Mouse (Mus musculus) liver, embryonic 14.5 days (tissue): ENCODE data around the gene Usp5. TPM values are rescaled to one million over a fixed set of nuclear protein-coding genes. Genes with fewer than 3 reads are reported as not detected.
A peak's percentile ranks its signal among the peaks of the same experiment; 100 is the strongest.

ENCODE experiments used
- ATAC-seq: fragments of 200-750 bp; cut with Nextera tagmentation; 2 replicates; pipeline ENCODE4 v1.8.0; 2017; ENCODE audit warnings: moderate number of reproducible peaks, mild to moderate bottlenecking, moderate library complexity; ENCODE audit not compliant: insufficient read depth
- DNase-seq, 3 experiments: peaks; one replicate each; pipeline ENCODE4 v3.0.0-alpha.2; 2012 to 2013; ENCODE audit warnings: low read depth in 3 of 3, low spot score in 3 of 3
- H3K27ac ChIP-seq: fragments of 300-500 bp; sonication (generic); 2 replicates; pipeline ENCODE4 v1.5.1; 2014; ENCODE audit warnings: moderate library complexity, mild to moderate bottlenecking, control low read depth, inconsistent platforms
- H3K27me3 ChIP-seq: fragments of 300-500 bp; sonication (generic); 2 replicates; pipeline ENCODE4 v1.6.1; 2014; ENCODE audit warnings: mild to moderate bottlenecking, low read length, moderate library complexity; ENCODE audit not compliant: control insufficient read depth, insufficient read depth
- H3K36me3 ChIP-seq: fragments of 300-500 bp; sonication (generic); replicated peaks from 2 replicates; pipeline ENCODE4 v1.6.1; 2014; ENCODE audit warnings: low read depth; ENCODE audit not compliant: control insufficient read depth, insufficient read depth
- H3K4me1 ChIP-seq, 2 experiments: fragments of 200-500 bp in 1 of 2; fragments of 300-500 bp in 1 of 2; sonication (generic) in 1 of 2; replicated peaks; 2 replicates each; pipeline ENCODE4 v1.6.1; 2012 to 2014; ENCODE audit warnings: antibody characterized with exemption in 1 of 2, inconsistent platforms in 1 of 2, low read length in 1 of 2; ENCODE audit not compliant: control insufficient read depth in 2 of 2, insufficient read depth in 2 of 2
- H3K4me2 ChIP-seq: fragments of 300-500 bp; sonication (generic); 2 replicates; pipeline ENCODE4 v1.6.1; 2014; ENCODE audit warnings: low read depth, mild to moderate bottlenecking, control low read depth, moderate library complexity
- H3K4me3 ChIP-seq, 2 experiments: fragments of 200-500 bp in 1 of 2; fragments of 300-500 bp in 1 of 2; sonication (generic) in 1 of 2; 2 replicates each; pipeline ENCODE4 v1.5.1; 2012 to 2014; ENCODE audit warnings: low read depth in 2 of 2, low read length in 2 of 2, mild to moderate bottlenecking in 2 of 2, control low read depth in 1 of 2, inconsistent platforms in 1 of 2, moderate library complexity in 1 of 2; ENCODE audit not compliant: insufficient read depth in 1 of 2
- H3K9ac ChIP-seq: fragments of 300-500 bp; sonication (generic); replicated peaks from 2 replicates; pipeline ENCODE4 v1.6.1; 2014; ENCODE audit warnings: mild to moderate bottlenecking, control low read depth, moderate library complexity
- H3K9me3 ChIP-seq: fragments of 300-500 bp; sonication (generic); 2 replicates; pipeline ENCODE4 v1.6.1; 2016; ENCODE audit warnings: low read length, mixed read lengths; ENCODE audit not compliant: control insufficient read depth
- CTCF ChIP-seq: IDR thresholded peaks from 2 replicates; pipeline ENCODE4 v1.5.1; 2016; ENCODE audit warnings: antibody characterized with exemption, low read depth, control low read depth
- EP300 ChIP-seq: IDR thresholded peaks from 2 replicates; pipeline ENCODE4 v1.6.1; 2016; ENCODE audit warnings: antibody characterized with exemption, low read depth
- WGBS: fragments of 180-500 bp; shearing (Covaris S2); extraction: QIAGEN DNeasy Blood & Tissue Kit; methylation state at CpG from one replicate; pipeline ENCODE4 v1.1.7; 2014; ENCODE audit not compliant: insufficient replicate concordance; 5-methylcytosine and 5-hydroxymethylcytosine counted together
- polyA plus RNA-seq, 2 experiments: library from polyadenylated mRNA; depleted of rRNA in 1 of 2; stranded (reverse) in 1 of 2; unstranded in 1 of 2; fragments of >200 nt; fragmentation: Nextera tagmentation in 1 of 2; extraction: Ambion mirVana in 1 of 2; gene quantifications; 2 replicates each; pipeline versions ENCODE4 v1.2.1 to v1.2.3; 2012 to 2014

The Usp5 gene
- polyA plus RNA-seq, 2 experiments: 27.6 to 38.0 TPM

GRCm38 (mm10) chr6:124779222-124779983 is 49.9 kb downstream of the Usp5 start, which contains the start of gene Lrrc23:
Gene Lrrc23 (minus strand): TSS chr6:124779727.
- WGBS: 4% methylated on average over 23 of the region's 23 CpGs

GRCm38 (mm10) chr6:124770511-124770910 is 58.8 kb downstream of the Usp5 start:
- no peak overlapping the region for H3K4me2 ChIP-seq
- no peak overlapping the region for H3K27ac ChIP-seq
- 61% methylated on average over 15 of the region's 15 CpGs for WGBS
- no peaks in the 10 kb centered on the region for H3K36me3 ChIP-seq
- H3K27me3 ChIP-seq: peaks cover 30% of the 10 kb centered on the region
- DNase-seq (no peak), ATAC-seq (no peak)
- H3K9ac ChIP-seq: no peak overlapping the region
- no peak for TF ChIP-seq CTCF
- no peak for TF ChIP-seq EP300
- peaks cover 0 to 8% of the 10 kb centered on the region in 2 experiments; a peak in 2 of 4 replicates for H3K4me1 ChIP-seq
- no peaks in the 10 kb centered on the region for H3K9me3 ChIP-seq
- H3K4me3 ChIP-seq: no peak overlapping the region

More at GRCm38 (mm10) chr6:124779222-124779983, 49.9 kb downstream of the Usp5 start, which contains the start of gene Lrrc23:
- H3K4me3 ChIP-seq: peak within 1 kb of the TSS; percentile 23 to 28; a peak in 2 of 4 replicates
- H3K9ac ChIP-seq: no peak within 1 kb of the TSS
- peak in 1 of 3 experiments; percentile 33 for DNase-seq
- H3K4me2 ChIP-seq: peak within 1 kb of the TSS; percentile 52
- no peaks in the 10 kb centered on the region for H3K9me3 ChIP-seq
- ATAC-seq: no peak
- TF ChIP-seq EP300 (no peak), CTCF (no peak)
- peaks cover 17% of the 10 kb centered on the region for H3K27me3 ChIP-seq
- H3K27ac ChIP-seq: no peak within 1 kb of the TSS
- H3K4me1 ChIP-seq: peaks cover 0 to 8% of the 10 kb centered on the region in 2 experiments; a peak in 2 of 4 replicates
- no peaks in the 10 kb centered on the region for H3K36me3 ChIP-seq

GRCm38 (mm10) chr6:124770013-124770412 is 59.3 kb downstream of the Usp5 start:
- TF ChIP-seq EP300: no peak
- TF ChIP-seq CTCF: no peak
- Histone ChIP-seq H3K27me3 (peaks cover 30% of the 10 kb centered on the region), H3K4me3 (no peak overlapping the region), H3K36me3 (no peaks in the 10 kb centered on the region), H3K9me3 (no peaks in the 10 kb centered on the region), H3K4me1 (peaks cover 0 to 8% of the 10 kb centered on the region in 2 experiments; a peak in 2 of 4 replicates), H3K4me2 (no peak overlapping the region), H3K9ac (no peak overlapping the region), H3K27ac (no peak overlapping the region)
- 24% methylated on average over 7 of the region's 7 CpGs for WGBS
- ATAC-seq (no peak), DNase-seq (no peak)

GRCm38 (mm10) chr6:124769101-124769765 is 60.1 kb downstream of the Usp5 start, which contains the start of gene Eno2:
Gene Eno2 (minus strand): TSS chr6:124769673.
- Histone ChIP-seq H3K27ac (no peak within 1 kb of the TSS), H3K36me3 (no peaks in the 10 kb centered on the region), H3K4me1 (peaks cover 0 to 8% of the 10 kb centered on the region in 2 experiments; a peak in 2 of 4 replicates), H3K4me3 (peak within 1 kb of the TSS; percentile 11 to 46), H3K9me3 (no peaks in the 10 kb centered on the region), H3K4me2 (peak within 1 kb of the TSS; percentile 52), H3K27me3 (peaks cover 30% of the 10 kb centered on the region), H3K9ac (no peak within 1 kb of the TSS)
- ATAC-seq (0 out of 2 replicates have a peak, but pooled peaks have one; percentile 29), DNase-seq (no peak)
- TF ChIP-seq CTCF: no peak
- TF ChIP-seq EP300: no peak
- WGBS: 2% methylated on average over 51 of the region's 54 CpGs

- H3K4me2 ChIP-seq: peak overlapping the region; percentile 52
- 3% methylated on average over 9 of the region's 9 CpGs for WGBS
- peaks cover 30% of the 10 kb centered on the region for H3K27me3 ChIP-seq
- H3K4me3 ChIP-seq: peak overlapping the region in 1 of 2 experiments; percentile 11; a peak in 2 of 4 replicates
- ATAC-seq (no peak), DNase-seq (no peak)
- H3K4me1 ChIP-seq: peaks cover 0 to 8% of the 10 kb centered on the region in 2 experiments; a peak in 2 of 4 replicates
- H3K36me3 ChIP-seq: no peaks in the 10 kb centered on the region
- no peak overlapping the region for H3K27ac ChIP-seq
- H3K9ac ChIP-seq: no peak overlapping the region
- H3K9me3 ChIP-seq: no peaks in the 10 kb centered on the region
- TF ChIP-seq EP300 (no peak), CTCF (no peak)
These were observed 60.6 kb downstream of the Usp5 start for GRCm38 (mm10) chr6:124768704-124769044.
